Mouse (Mus musculus) stomach, postnatal 0 days (tissue): Measurements from ENCODE around the gene Nos2.

Source experiments
- CTCF ChIP-seq: IDR thresholded peaks from 2 replicates; pipeline ENCODE4 v1.5.1; 2016; ENCODE audit warnings: antibody characterized with exemption, low read depth, mild to moderate bottlenecking, moderate library complexity
- EP300 ChIP-seq: optimal IDR thresholded peaks from 2 replicates; pipeline ENCODE3; 2016; ENCODE audit warnings: antibody characterized with exemption

- TF ChIP-seq CTCF (no peak), EP300 (no peak)
These were observed 14.1 kb downstream of the Nos2 start for GRCm38 (mm10) chr11:78934727-78935126.
